Mouse (Mus musculus): ENCODE data around the gene Ecel1. TPM values are rescaled to one million over a fixed set of nuclear protein-coding genes. Genes with fewer than 3 reads are reported as not detected.

The Ecel1 gene
- total RNA-seq (2021) (1 to 10 TPM in 1 of 2 experiments, under 1 TPM in 1; 0.46 to 3.0 TPM), polyA plus RNA-seq (2012; rRNA removed) (0.67 and 4.4 TPM in 2 replicates)
- long read RNA-seq, partial matches to known transcripts, result 0 of 3 reads
- long read RNA-seq, other reads (novel, unspliced or antisense), result 0 of 3 reads

DNA sequence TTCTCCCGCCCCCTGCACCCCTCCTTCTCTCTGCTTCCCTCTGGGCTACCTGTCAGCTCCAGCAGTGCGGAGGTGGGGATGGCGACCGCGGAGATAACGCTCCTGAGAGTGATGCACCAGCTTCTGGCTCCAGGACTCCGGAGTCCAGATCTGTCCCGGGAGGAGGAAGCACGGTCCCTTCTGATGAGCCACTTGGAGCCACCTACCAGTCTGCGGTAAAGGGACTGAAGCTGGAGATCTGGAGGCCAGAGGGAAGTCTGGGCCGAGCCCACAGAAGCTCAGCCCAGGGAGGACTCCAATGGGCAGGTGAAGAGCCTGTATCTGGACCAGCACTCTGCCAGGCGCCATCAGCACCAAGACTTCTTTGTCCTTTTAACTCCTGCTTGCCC, at the start of gene Ecel1:
TSS of gene Ecel1 (minus strand) at position 323 of the 389 bp plus-strand sequence.
- no peak for DNase-seq

DNA sequence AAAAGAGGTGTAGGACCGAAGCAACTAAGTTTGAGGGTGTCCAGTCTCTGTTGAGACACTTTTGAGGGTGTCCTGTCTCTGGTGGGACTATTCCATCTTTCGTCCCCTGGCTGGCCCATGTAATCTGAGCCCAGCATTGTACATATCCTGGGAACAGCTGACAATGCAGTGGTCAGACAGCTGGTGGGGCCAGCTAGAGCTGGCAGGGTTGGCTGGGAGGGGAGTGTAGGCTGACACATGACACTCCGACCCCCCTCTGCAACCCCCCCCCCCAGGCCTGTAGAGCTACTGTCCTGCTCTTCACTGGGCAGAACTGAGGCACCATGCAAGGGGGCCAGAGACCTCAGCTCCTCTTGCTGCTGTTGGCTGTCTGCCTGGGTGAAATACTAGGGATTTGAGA, 49.2 kb upstream of the Ecel1 start:
- no peak for DNase-seq

DNA sequence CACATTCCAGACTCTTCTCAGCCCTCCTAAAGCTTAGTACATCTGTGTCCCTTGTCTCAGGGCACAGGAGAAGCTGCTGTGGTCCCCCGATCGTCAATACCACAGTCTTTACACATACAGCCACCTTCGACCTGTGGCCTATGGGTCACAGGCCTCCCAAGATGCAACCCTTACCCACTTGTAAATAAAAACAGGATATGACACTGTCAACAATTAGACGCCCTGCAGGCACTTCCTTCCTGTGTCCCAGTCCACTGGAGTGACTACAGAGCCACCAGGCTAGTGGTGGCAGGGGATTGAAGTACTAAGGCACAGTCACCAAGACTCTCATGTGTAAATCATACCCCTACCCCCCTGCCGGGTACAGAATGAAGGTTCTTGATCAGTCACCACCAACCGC, 48.7 kb upstream of the Ecel1 start:
- peak; percentile 31 for DNase-seq

DNA sequence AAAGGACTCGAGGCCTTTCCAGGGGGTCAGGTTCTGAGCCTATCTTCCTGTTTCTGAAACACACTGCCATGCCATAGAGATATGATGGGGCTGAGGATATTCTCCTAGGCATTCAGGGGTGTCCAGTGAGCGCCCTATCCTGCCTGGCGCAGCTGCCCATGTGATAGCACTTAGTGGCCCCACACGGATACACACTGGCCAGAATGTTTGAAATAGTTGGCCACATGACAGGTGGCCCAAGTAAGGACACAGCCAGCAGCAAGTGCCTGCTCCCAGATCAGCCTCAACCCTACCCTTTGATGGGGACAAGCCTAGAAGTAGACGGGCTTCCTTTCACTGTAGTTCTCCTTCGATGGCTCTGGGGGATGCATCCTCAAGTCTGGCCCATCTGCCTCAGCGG, 48.1 kb upstream of the Ecel1 start, which contains the start of gene Chrng:
TSS of gene Chrng (plus strand) at position 193 of the 400 bp plus-strand sequence.
- no peak for DNase-seq

DNA sequence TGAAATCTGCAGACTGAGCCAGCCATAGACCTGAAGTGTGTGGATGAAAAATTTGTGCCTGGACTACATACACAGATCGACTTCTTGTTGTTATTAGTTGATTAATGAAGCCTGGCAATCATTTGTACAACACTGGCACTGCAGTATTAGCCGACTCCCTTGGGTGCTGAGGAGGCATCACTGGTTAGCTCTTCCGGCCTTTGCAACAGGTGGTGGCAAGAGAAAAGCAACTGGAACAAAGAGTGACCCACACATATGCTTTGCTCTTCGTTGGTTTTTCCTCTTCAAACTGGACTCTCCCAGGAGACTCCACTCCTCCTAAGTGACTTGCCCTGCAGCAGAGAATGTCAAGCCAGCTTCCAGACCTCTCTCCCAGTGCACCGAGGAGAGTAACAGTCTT, 47.5 kb upstream of the Ecel1 start:
- no peak for DNase-seq

DNA sequence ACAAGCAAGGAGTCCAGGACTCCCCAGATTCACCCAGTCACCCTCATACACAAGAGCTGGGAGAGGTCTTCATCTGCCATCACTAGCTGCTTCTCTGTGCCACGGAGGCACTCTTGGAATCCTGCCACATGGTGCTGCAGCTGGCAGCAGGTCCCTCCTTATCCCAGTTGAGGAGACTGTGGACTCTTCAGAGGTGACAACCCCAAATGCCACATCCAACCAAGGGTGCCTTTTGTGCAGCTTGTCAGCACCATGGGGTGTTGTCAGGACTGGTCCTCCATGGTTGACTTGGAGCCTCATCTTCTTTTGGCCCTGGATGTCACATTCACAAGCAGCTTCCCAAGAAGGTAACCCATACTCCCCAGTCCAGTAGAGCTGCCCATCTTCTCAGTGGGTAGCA, 45.5 kb upstream of the Ecel1 start:
- no peak for DNase-seq

DNA sequence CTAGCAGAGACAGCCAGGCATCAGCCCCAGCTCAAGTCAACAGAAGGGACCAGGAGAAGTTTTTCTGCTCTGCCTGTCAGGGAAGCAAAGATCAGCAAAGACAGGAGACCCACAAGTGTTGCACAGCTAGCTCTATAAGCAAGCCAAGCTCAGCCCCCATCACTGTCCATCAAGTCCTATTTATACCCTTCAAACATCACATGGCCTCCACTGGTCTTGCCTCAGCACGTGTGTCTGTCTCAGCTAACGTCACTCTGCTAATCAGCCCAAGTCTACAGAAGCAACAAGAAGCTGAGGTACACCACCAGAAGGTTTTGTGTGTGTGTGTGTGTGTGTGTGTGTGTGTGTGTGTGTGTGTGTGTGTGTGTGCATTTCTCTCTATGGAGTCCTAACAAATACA, 44.5 kb upstream of the Ecel1 start:
- DNase-seq, result no peak

DNA sequence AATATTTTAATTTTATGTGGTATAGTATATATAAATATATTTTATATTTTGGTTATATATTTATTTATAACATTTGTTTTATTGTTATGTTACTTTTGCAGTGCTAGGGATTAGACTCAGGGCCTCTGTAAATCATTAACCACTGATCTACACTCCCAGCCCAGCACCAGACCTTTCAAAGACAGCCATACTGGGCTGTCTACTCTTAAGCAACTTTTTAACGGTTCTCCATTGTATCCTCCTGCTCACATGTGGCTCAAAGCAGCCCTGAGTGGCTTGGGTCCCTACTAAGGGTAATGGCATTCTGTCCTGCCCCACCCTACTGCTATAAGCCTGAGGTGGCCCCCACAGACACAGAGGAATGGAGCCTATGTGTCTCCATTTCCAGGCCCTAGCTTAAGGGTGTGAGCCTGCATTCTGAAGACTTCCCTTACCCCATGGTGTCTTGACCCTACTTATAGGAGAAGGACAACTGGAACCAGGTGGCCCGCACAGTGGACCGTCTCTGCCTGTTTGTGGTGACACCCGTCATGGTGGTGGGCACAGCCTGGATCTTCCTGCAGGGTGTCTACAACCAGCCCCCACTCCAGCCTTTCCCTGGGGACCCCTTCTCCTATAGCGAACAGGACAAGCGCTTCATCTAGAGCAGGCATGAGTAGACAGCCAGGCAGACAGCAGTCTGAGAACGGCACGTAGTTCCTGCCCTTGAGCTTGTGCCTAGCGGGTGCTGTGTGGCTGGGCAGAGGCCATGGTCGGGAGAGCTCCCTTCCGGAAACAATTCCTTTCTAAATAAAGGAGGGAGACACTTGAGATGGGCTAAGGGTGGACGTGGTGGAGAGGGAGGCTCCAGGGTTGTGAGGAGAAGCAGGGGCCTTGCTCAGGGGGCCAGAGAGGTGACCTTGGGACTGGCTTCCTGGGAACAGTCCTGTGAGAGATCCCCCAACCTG, 42.1 kb upstream of the Ecel1 start:
- no peak for DNase-seq

DNA sequence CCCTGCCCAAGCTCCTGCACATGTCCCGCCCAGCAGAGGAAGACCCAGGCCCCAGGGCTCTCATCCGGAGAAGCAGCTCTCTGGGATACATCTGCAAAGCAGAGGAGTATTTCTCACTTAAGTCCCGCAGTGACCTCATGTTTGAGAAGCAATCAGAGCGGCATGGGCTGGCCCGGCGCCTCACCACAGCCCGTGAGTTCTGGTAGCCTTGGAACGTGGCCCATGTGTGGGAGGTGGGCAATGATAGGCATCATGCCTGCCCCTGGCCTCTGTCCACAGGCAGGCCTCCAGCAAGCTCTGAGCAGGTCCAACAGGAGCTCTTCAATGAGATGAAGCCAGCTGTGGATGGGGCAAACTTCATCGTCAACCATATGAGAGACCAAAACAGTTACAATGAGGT, 41.0 kb upstream of the Ecel1 start:
- DNase-seq, result no peak

DNA sequence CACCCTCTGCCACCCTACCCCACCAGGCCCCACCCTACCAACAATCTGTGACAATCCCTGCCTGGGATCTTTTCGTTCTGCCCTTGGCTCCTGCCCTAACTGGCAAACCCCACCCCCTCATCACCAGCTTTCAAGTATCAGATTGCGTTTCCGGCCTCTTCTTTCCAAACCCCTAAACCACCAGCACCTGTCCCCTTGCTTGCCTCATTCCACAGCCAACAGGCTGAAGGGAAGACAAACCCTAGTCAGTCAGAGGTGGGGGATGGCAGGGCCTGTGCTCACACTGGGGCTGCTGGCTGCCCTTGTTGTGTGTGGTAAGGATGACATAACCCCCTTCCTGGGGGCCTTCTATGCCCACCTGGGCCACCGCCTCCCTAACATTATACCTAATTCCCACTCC, 34.1 kb upstream of the Ecel1 start, which contains the start of gene Chrnd:
TSS of gene Chrnd (plus strand) at position 179 of the 400 bp plus-strand sequence.
- no peak for DNase-seq

DNA sequence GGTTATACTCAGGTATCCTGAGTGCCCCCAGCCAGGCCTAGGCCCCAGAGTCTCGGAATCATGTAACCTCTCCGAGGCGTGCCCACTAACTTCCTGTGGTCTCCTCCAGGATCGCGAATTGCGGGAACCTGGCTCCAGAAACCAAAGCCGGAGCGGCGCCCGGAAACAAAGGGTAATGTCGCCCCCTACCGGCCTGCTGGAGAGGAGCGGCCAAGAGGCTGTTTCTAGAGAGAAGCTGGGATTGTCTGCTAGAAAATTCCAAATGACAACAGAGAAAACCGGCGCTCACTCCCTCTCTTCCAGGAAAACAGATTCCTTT, 30.7 kb upstream of the Ecel1 start:
- DNase-seq, result peak; percentile 79

DNA sequence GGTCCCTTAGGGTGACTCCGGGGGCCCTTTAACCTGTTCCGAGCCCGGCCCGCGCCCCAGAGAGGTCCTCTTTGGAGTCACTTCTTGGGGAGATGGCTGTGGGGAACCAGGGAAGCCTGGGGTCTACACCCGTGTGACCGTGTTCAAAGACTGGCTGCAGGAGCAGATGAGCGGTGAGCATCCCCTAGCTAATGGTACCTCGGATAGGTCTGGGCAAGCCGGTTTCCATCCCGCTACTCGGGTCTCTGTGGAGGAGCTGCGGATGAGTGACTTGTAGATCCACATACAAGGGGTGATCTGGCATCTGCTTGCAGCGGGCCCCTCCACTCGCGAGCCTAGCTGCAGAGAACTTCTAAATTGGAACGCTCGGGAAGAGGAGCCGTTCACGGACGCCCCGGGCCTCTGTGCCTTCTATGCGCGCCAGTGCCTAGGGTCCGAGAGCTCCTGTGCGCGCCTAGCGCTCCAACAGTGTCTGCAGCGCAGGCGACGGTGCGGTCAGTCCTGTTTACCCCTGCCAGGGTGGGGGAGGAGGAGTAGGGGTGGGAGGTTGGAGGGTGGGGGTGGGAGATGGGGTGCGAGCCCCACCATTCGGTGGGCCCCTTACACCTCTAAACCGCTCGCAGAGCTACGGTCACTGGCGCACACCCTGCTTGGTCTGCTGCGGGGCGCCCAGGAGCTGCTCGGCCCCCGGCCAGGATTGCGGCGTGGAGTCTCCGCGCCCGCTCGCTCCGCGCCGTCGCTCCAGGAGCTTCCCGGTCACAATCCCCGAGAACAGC, 30.1 kb upstream of the Ecel1 start:
- DNase-seq, result peak; percentile 26

DNA sequence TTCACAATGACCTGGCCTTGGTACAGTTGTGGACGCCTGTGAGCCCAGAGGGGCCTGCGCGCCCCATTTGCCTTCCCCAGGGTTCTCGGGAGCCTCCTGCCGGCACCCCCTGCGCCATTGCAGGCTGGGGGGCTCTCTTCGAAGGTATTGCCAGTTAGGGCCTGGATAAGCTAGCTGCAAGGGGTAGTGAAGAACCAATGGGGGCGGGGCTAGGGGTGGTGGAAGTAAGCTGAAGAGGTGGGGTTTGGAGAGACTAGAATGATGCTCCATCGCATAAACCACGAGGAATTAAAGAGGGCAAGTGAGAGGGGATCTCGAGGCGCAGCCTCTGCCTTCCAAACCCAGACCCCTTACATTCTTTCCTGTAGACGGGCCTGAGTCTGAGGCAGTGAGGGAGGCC, 29.2 kb upstream of the Ecel1 start:
- DNase-seq, result no peak

DNA sequence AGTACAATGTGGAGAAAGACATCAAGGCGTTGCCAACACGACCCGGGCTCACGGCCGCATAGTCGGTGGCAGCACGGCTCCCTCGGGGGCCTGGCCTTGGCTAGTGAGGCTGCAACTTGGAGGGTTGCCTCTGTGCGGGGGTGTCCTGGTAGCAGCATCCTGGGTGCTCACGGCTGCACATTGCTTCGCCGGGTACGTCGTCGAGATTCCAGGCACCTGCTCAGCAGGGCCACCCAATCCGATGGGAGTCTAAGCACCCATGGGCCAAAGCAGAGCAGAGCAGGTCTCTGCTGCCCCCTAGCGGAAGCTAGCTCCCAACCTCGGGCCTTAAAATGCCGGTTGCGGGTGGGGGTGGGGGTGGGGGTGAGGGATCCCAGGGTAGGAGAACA, 28.4 kb upstream of the Ecel1 start:
- peak; percentile 85 for DNase-seq

DNA sequence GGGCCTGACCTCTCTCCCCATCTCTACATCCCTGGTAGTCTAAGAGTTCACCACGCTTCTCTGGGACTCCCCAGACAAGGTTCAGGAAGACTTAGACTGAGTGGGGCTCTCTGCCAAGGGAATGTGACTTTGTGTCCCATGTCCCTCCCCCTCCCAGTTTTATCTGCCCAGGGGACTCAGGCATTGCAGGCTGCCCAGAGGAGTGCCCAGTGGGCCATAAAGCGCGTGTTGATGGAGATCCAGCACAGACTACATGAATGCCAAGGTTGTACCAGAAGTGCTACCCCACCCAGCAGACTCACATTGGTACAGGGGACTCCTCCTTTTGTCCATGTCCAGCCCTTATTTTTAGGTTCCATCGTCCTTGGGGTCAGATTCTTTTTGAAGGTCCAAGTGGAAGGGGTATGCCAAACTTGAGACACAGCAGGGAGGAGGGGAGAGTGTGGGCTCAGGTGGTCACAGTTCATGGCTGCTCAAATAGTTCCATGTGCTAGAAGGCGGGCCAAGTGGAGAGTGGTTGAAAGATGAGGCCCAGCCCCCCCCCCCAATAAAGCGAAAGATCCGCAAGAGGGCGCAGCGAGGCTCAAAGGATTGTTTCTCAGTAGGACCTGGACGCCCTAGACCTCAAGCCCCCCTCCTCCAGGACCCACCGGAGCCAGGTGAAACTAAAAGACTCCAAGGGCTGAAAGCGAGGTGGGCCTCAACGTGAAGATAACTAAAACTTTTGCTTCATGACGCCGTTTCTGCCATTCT, 27.9 kb upstream of the Ecel1 start:
- DNase-seq, result no peak

DNA sequence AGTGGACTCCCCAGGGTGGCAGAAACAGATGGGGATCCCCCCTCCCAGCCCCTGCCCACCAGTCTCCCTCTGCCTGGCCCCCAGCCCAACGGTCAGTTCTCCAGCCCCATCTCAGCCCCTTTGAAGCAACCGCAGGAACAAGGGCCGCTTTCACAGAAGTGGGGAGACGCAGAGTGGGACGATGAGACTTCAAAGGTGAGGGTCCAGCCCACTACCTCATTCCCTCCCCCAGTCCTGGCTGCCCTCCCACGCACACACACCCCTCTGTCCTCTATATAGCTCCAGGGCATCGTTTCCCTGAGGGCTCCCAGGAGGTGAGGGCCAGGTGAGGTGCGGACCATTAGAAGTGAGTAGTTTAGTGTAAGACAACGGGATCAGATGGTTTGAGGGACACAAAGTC, 26.7 kb upstream of the Ecel1 start, which contains the start of gene Prss56:
TSS of gene Prss56 (plus strand) at position 301 of the 400 bp plus-strand sequence.
- no peak for DNase-seq

DNA sequence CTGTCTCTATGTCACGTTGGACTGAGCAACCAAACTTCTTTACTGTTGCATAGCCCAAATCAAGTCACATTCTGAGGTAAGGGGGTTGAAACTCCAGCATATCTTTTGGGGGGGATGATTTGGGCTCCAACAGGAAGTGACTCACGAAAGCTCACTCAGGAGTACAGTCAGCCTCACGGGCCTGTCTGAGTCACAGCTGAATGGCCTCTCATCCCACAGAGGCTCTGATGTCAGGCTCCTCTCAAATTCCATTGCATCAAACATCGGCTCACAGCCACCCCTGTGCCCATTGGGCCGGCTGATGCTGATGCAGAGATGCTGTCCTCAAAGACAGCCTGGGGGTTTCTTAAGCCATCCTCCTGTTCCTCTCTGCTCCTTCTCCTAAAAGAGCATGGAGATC, 24.6 kb upstream of the Ecel1 start:
- peak; percentile 86 for DNase-seq

DNA sequence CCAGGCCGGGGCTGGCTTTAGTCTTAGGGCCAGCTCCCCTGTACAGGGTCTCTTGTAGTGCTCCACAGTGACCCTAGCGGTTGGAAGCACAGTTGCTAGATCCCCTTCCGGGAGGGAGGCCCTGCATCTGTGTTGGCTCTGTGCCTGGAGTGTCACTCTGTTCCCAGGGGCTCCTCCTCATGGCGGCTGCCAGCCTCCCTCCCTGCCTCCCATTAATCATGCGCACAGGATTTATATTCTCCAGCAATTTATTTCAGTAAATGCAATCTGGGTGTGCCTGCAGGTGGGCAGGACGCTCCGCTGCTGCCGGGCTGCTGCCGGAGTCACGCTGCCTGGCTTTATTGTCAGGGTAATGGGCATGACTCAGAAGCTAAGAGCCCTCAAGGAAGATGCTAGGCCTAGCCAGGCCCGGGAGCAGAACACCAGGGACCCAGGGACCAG, 19.6 kb upstream of the Ecel1 start:
- peak; percentile 40 for DNase-seq

DNA sequence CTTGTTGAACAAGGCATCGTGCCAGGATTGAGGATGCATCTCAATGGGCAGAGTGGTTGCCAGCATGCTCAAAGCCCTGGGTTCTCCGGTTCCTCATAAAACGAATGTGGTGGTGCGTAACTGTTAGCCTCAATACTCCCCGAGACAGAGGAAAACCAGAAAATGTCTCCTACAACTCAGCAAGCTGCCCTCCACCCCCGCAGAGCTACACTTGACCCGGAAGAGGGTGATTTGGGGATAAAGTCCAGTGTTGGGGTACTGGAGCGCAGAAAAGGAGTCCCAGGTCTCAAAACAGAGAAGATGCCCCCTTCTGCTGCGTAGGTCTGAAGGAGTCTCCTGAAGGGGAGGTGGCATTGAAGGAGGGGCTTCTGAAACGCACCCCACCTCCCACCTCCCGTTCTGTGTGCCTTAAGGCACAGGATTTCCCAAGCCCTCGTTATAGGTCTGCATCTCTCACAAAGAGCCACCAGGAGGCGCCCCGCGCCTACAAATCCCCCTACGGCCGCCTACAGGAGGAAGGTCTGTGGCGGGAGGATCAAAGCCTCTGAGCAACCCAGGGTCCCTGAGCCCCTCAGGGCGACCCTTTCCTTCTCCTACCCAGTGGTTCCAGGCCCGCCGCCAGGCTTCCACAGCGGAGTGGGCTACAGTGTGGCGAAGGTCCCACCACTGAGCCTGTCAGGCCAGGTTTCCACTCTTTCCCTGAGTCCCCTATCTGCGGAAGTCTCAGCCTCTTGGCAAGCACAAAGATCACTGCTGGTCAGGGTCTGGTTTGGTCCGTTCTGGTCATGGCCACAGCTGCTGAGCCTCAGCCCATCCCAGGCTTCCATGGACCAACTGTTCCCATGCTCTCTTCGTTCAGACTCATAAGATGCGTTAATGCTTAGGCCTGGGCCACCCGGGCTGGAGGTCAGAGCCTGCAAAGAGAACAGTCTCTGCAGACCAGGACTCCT, 18.0 kb upstream of the Ecel1 start:
- peak; percentile 72 for DNase-seq

DNA sequence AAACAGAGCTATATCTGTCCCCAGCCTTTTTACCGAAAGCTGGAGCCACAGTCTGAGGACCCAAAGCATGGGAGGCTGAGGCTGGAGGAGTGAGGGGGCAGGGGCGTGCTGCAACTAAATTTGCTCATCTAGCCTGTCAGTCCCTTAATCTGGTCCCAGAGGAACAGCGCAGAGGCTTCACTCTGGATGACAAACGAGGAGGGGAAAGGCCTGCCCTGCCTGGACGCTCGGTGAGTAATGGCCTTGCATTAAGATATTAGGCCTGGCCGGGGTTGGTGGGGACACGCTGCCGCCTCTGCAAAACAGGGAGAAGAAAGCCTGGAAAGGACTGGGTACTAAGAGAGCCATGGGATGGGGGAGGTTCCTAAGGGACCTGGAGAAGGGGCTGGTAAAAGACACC, 16.0 kb upstream of the Ecel1 start:
- peak; percentile 58 for DNase-seq

DNA sequence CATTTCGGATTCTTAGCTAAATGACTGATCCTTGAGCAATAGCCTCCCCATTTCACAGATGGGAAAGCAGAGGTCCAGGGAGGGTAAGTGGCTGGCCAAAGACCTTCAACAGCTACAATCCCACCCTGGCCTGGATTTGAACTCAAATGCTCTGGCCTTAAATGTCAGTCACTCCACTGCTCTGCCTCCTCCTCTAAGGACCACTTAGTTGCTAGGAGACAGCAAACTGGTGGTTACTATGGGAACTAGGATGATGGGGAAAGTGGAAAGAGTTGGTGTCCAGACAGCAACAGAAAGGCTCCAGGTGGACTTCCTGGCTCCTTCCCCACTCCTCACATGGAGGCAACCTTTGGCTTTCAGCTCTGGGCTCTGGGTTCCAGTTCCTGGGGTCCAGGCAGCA, 15.0 kb upstream of the Ecel1 start:
- DNase-seq, result no peak
